Mouse (Mus musculus): ENCODE measurements at regions not wholly inside any gene's neighbourhood (a gene's known extent, or its start where the extent isn't known, plus 50 kb on each side); places are given as distances from the start of the nearest gene placed in this dataset.

DNA sequence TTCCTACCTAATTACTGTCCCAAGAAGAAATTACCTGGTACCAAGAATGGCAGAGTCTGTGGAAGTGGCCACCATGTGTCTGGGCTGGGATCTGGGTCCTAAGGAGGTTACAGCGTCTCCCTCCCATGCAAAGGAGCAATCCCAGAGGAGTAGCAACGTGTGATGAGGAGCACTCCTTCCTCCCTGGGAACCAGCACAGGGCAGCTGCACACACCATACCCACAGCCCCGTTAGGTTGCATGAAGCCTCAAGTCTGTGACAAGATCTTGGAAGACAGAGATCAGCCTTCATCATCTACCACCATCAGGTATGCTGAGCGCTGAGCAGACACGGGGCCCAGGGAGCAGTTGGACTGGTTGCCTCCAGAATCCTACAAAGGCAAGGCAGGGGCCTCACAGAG, 95.7 kb downstream of the Edn3 start:
- TF ChIP-seq CTCF (IDR thresholded peaks at IDR 0.05; ENCODE audit: low read depth): no peak
- TF ChIP-seq EP300 (IDR thresholded peaks at IDR 0.05; ENCODE audit: low read depth): no peak

Data from heart, postnatal 0 days (tissue).